Mouse (Mus musculus) bone marrow, adult 2 months (tissue): ENCODE measurements at regions not wholly inside any gene's neighbourhood (a gene's known extent, or its start where the extent isn't known, plus 50 kb on each side); places are given as distances from the start of the nearest gene placed in this dataset.

Source experiments
- CTCF ChIP-seq: fragments of 200-500 bp; IDR thresholded peaks from 2 replicates; pipeline ENCODE4 v1.5.1; 2011; ENCODE audit warnings: low read length, control low read depth; ENCODE audit not compliant: control insufficient read depth, insufficient read depth
- POLR2A ChIP-seq: fragments of 200-500 bp; IDR thresholded peaks from 2 replicates; pipeline ENCODE4 v1.6.1; 2011; ENCODE audit warnings: low read depth, mild to moderate bottlenecking, control low read depth, low read length, borderline replicate concordance; ENCODE audit not compliant: control insufficient read depth

DNA sequence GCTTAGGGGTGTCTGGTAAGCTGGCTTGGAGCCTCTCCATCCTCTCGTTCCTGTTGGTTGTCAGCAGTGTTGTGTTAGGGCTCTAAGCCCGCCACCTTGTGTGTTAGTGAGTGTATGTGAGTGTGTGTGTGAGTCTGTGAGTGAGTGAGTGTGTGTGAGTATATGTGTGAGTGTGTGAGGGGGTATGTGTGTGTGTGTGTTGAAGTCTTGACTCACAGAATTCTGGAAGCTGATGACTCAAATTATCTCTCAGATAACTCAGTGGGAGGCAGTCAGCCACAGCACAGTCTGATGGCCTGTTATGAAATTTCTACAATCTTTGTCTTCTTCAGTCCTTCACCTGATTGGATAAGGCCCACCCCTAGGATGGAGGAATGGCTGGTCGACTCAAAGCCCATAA is 163.7 kb upstream of the Eef2kmt start:
- TF ChIP-seq CTCF (no peak), POLR2A (no peak)
